Mouse (Mus musculus) kidney, postnatal 25 days (tissue): Measurements from ENCODE around the gene 4931429L15Rik.

Source experiments
- DNase-seq, 2 experiments: peaks; one replicate each; pipeline ENCODE4 v3.0.0; 2021; ENCODE audit warnings: mixed read lengths in 2 of 2

Gene 4931429L15Rik

GRCm38 (mm10) chr9:46319886-46320285 is at the start of gene 4931429L15Rik:
4931429L15Rik (minus strand) TSS chr9:46319986.
- peak in 1 of 2 experiments; percentile 2 for DNase-seq

- no peak for DNase-seq
Observed at GRCm38 (mm10) chr9:46362459-46362858, 42.7 kb upstream of the 4931429L15Rik start.

- DNase-seq, result no peak
Observed at GRCm38 (mm10) chr9:46361461-46362111, 41.8 kb upstream of the 4931429L15Rik start.

GRCm38 (mm10) chr9:46353992-46354391 is 34.2 kb upstream of the 4931429L15Rik start:
- peak in 1 of 2 experiments; percentile 69 for DNase-seq

- DNase-seq, result no peak
Observed at GRCm38 (mm10) chr9:46353330-46353724, 33.5 kb upstream of the 4931429L15Rik start.

GRCm38 (mm10) chr9:46352651-46353329 is 33.0 kb upstream of the 4931429L15Rik start:
- DNase-seq, result no peak

- no peak for DNase-seq
Observed at GRCm38 (mm10) chr9:46350451-46350981, 30.7 kb upstream of the 4931429L15Rik start.

- peak in 1 of 2 experiments; percentile 16 for DNase-seq
Observed at GRCm38 (mm10) chr9:46345887-46346665, 26.3 kb upstream of the 4931429L15Rik start.

GRCm38 (mm10) chr9:46339051-46339652 is 19.4 kb upstream of the 4931429L15Rik start:
- peak in 1 of 2 experiments; percentile 23 for DNase-seq

GRCm38 (mm10) chr9:46338384-46338783 is 18.6 kb upstream of the 4931429L15Rik start:
- peak in 1 of 2 experiments; percentile 13 for DNase-seq

GRCm38 (mm10) chr9:46337852-46338291 is 18.1 kb upstream of the 4931429L15Rik start:
- DNase-seq, result peak in 1 of 2 experiments; percentile 31

GRCm38 (mm10) chr9:46337331-46337730 is 17.5 kb upstream of the 4931429L15Rik start:
- DNase-seq, result peak in 1 of 2 experiments; percentile 9

GRCm38 (mm10) chr9:46336294-46336693 is 16.5 kb upstream of the 4931429L15Rik start:
- DNase-seq, result peak in 1 of 2 experiments; percentile 10

GRCm38 (mm10) chr9:46335461-46335995 is 15.7 kb upstream of the 4931429L15Rik start:
- peak in 1 of 2 experiments; percentile 3 for DNase-seq

- DNase-seq, result peak in 1 of 2 experiments; percentile 31
Observed at GRCm38 (mm10) chr9:46334471-46335025, 14.8 kb upstream of the 4931429L15Rik start.

- peak in 1 of 2 experiments; percentile 5 for DNase-seq
Observed at GRCm38 (mm10) chr9:46331301-46331700, 11.5 kb upstream of the 4931429L15Rik start.

- DNase-seq, result peak in 1 of 2 experiments; percentile 23
Observed at GRCm38 (mm10) chr9:46330586-46330895, 10.8 kb upstream of the 4931429L15Rik start.

- peak in 1 of 2 experiments; percentile 18 for DNase-seq
Observed at GRCm38 (mm10) chr9:46329801-46330585, 10.2 kb upstream of the 4931429L15Rik start.

GRCm38 (mm10) chr9:46329250-46329648 is 9.5 kb upstream of the 4931429L15Rik start:
- DNase-seq, result peak; percentile 20 to 33

- peak; percentile 18 to 36 for DNase-seq
Observed at GRCm38 (mm10) chr9:46328572-46329249, 8.9 kb upstream of the 4931429L15Rik start.
